Mouse (Mus musculus) testis, postnatal 10 days (tissue): ENCODE data around the gene Gm14410.
"Not testable (repeated sequence)": the region's sequence is repeated elsewhere in the genome, so short reads cannot be mapped to it uniquely, and the experiment has no call there.

Experiments used
- DNase-seq: peaks from one replicate; pipeline ENCODE4 v3.0.0; 2021; ENCODE audit warnings: low spot score

Gm14410 gene

GRCm38 (mm10) chr2:177206341-177206740 is at the start of gene Gm14410:
Gene Gm14410 (minus strand): TSS chr2:177206421.
- DNase-seq = peak; percentile 67

GRCm38 (mm10) chr2:177247449-177247848 is 41.2 kb upstream of the Gm14410 start:
- not testable (repeated sequence) for DNase-seq

GRCm38 (mm10) chr2:177230461-177230860 is 24.2 kb upstream of the Gm14410 start:
- DNase-seq = not testable (repeated sequence)

GRCm38 (mm10) chr2:177172749-177173148 is 33.5 kb downstream of the Gm14410 start:
- DNase-seq = not testable (repeated sequence)
